Mouse (Mus musculus) embryonic fibroblast, embryonic 13.5 days (primary cell): Measurements from ENCODE around the gene Ssh1. TPM values are rescaled to one million over a fixed set of nuclear protein-coding genes. Genes with fewer than 3 reads are reported as not detected.

Source experiments
- H3K27ac ChIP-seq: 2 replicates; pipeline ENCODE4 v1.5.1; 2012; ENCODE audit warnings: low read length, control low read depth, inconsistent platforms; ENCODE audit not compliant: insufficient read depth
- H3K4me1 ChIP-seq: 2 replicates; pipeline ENCODE4 v1.6.1; 2011; ENCODE audit warnings: low read length; ENCODE audit not compliant: control insufficient read depth, insufficient read depth
- H3K4me3 ChIP-seq: 2 replicates; pipeline ENCODE4 v1.5.1; 2011; ENCODE audit warnings: mild to moderate bottlenecking, control low read depth, low read length; ENCODE audit not compliant: insufficient read depth
- CTCF ChIP-seq: IDR thresholded peaks from 2 replicates; pipeline ENCODE4 v1.5.1; 2011; ENCODE audit warnings: mild to moderate bottlenecking, control low read depth, low read length, moderate library complexity, borderline replicate concordance; ENCODE audit not compliant: insufficient read depth
- POLR2A ChIP-seq: IDR thresholded peaks from 2 replicates; pipeline ENCODE4 v1.6.1; 2011; ENCODE audit warnings: low read depth, mild to moderate bottlenecking, control low read depth, low read length, moderate library complexity
- polyA plus RNA-seq: library from polyadenylated mRNA; stranded (reverse); fragments of >200 nt; gene quantifications from 2 replicates; pipeline ENCODE4 v1.2.4, GENCODE M21; 2011; ENCODE audit warnings: low read depth; ENCODE audit not compliant: missing spikeins, insufficient read length

Ssh1 gene
- polyA plus RNA-seq, 1 experiment, result 22.9 TPM

DNA sequence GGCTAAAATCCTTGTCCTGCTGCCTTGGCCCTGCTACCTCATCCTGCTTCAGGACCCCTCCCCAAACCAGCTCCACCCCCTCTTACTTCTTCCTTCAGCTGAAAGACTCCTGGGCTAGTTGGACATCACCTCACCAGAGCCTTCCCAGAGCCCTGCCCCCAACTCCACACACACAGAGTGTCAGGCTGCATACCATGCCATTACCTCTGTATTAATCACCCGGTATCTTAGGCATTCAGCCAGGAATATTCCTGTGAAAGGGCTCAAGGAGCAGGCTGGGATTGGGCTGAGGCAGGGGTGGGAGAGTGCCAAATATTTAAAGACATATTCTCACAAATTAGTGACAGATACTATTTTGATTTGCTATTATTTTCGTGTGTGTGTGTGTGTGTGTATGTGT, 2.8 kb upstream of the Ssh1 start:
- Histone ChIP-seq H3K4me3 (no peak overlapping the region), H3K4me1 (peaks cover 8% of the 10 kb centered on the region), H3K27ac (no peak overlapping the region)
- TF ChIP-seq POLR2A (no peak), CTCF (no peak)

DNA sequence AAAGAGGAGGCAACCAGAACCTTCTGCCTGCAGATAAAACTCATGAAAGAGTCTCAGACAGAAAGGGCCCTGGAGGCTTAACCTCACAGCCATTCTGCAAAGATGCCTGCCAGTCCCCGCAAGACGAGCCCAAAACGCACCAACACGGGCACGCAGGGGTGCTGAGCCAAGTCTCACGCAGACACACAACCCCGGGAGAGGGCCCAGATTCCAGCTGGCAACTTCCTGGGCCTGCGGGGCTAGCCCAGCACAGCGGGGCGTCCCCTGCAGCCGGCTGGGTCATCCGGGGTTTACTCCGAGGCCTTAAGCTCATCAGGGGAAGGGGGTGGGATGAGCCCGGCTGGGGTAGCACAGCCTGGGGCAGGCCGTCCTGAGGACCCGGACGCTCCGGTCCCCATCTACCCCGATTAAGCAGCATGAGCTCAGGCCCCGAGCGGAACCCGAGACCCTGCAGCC, 635 bp downstream of the Ssh1 start:
- Histone ChIP-seq H3K4me3 (peak overlapping the region; percentile 69), H3K27ac (peak overlapping the region; percentile 97)

DNA sequence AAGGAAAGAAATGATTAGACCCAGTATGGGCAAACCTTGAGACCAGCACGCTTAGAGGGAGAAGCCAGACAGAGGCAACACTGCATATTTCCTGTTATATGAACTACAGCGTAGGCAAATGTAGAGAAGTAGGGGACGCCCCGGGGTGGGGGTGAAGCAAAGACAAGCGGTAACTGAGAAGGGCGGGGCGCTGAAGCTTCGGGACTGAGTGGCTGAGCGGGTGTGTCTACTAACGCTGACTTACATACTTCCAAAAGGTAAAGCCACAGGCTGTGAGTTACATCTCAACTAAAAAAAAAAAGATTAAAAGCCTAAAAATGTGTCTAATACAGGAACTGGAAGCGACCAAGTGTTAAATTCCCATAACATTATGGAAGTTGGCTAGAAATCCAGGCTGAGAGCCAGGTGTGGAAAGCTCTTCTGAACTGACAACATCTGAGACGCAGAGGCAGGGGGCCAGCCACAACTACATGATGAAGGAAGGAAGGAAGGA, 1.3 kb downstream of the Ssh1 start:
- TF ChIP-seq CTCF (no peak), POLR2A (0 out of 2 replicates have a peak, but pooled peaks have one; percentile 8)

More for the DNA sequence above, 635 bp downstream of the Ssh1 start:
- H3K4me1 ChIP-seq, result peaks cover 23% of the 10 kb centered on the region
- no peak for TF ChIP-seq CTCF
- TF ChIP-seq POLR2A, result 0 out of 2 replicates have a peak, but pooled peaks have one; percentile 2

DNA sequence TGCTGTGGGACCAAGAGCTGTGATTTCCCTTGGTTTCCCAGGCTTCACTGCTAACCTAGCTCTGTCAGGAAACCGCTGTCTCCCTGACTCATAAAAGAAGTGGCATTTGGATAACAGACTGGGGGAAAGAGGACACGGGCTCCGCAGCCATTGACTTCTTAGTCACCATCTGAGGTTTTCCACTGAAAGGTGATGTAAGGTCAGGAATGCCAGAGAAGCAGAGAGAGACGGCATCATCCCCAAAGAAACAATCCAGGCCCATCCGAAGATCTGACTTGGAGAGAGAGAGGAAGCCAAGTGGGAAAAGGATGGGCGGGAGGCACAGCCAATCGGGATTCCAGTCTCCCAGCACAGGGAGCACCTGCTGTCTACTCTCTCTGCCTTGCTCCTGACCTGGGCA, 2.6 kb downstream of the Ssh1 start:
- H3K27ac ChIP-seq, result peak overlapping the region; percentile 49; the same call in 1 of the 2 replicates
- TF ChIP-seq POLR2A (no peak), CTCF (no peak)
- H3K4me3 ChIP-seq, result no peak overlapping the region
- H3K4me1 ChIP-seq, result peaks cover 21% of the 10 kb centered on the region

More for the DNA sequence above, 1.3 kb downstream of the Ssh1 start:
- Histone ChIP-seq H3K4me1 (peaks cover 23% of the 10 kb centered on the region), H3K27ac (peak overlapping the region; percentile 97), H3K4me3 (peak overlapping the region; percentile 69)

DNA sequence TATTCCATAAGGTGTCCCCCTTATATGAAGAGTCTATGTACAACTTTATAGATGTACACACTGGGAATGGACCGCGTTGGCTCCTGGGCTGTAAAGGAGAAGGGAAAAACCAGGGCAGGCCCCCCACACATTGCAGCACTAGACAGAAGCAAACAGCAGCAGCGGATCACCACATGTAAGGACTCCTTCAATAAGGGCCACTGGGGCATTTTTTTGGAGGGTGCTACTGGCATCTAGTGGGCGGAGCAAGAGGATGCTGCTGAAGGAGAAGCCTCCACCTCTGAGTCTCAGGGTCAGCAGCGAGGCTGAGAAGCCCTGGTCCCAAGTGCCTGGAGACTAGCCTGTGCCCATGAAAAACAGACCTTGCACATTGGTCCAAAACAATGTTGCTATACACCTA, 3.1 kb downstream of the Ssh1 start:
- Histone ChIP-seq H3K4me1 (peaks cover 25% of the 10 kb centered on the region), H3K27ac (peak overlapping the region; percentile 49; the same call in 1 of the 2 replicates), H3K4me3 (no peak overlapping the region)
- TF ChIP-seq CTCF, result no peak
- no peak for TF ChIP-seq POLR2A

DNA sequence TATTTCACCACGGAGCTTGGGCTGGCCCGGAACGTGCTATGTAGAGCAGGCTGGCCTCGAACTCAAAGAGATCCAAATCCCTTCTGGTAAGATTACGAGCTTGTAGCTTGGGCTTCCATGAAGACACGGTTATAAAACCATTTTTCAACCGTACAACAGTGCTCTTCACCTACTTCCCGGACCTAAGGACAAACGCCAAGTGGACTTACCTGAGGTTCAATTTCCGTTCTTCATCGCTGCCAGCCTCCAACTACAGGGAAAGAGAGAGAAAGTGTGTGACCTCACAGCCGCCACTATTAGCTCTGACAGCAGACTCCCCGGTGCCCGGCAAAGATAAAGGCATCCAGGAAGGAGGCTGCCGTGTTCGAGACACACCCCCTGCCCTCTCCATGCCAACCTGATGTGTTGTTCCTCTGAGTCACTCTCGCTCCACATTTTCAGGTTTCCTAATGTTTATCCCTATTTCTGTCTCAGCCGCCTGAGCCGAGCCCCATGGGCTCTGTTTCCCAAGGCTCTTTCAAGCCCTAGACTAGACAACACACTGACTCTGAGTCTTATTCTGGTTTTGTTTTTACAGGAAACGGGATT, 4.2 kb downstream of the Ssh1 start:
- no peak overlapping the region for H3K27ac ChIP-seq
- no peak overlapping the region for H3K4me3 ChIP-seq
- TF ChIP-seq POLR2A (no peak), CTCF (no peak)
- peaks cover 25% of the 10 kb centered on the region for H3K4me1 ChIP-seq

DNA sequence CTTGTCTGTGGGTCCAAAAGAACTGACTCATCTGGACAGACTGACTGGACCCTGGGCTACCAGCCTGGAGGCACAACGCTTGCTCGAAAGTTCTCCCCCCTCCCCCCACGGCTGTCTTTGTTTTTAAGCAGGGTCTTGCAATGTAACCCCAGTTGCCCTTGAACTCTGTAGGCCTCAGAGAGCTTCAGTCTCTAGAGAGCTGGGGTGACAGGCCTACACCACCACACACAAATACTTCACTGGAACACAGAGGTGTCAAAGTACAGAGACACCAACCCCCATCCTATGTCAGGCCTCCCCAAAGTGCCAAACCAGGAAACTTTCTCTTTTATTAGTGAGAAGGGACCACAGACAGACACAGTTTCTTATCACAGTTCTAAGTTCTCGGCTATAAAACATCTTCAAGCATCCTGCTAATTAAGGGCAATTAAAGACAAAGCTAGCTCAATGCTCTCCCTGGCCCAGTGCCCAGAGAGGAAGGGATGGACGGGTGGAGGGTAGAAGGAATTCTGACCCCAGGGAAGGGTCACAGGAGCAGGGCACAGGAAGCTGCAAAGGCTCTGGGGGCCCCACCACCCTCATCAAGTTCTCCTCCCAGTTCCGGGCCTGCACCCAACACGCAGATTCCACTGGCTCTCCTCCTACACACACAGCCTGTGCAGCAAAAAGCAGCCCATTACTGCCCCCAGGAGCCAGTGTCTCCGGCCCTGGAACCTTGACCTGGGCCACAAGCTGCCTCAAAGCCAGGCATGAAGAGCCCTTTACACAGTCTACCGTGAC, 7.3 kb downstream of the Ssh1 start:
- Histone ChIP-seq H3K4me3 (no peak overlapping the region), H3K4me1 (peaks cover 22% of the 10 kb centered on the region), H3K27ac (peak overlapping the region; percentile 27; the same call in 1 of the 2 replicates)
- TF ChIP-seq POLR2A (no peak), CTCF (no peak)

DNA sequence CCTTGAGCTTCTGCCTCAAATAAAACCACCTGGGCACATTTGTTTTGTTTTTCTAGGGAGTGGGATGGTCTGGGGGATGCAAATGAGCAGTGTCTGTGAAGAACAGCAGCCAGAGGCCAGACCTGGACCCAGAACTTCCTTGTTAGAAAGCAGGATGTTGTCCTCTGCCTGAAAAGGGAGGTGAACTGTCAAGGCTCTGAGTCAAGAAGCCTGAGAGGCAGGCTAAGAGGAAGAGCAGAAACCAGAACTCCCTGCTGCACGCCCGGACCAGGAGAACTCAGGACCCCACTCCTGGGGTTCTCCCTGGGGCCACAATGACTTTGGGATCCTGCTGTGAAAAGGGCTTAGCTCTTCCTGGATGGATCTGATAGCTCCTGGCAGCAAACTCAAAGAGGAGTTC, 8.0 kb downstream of the Ssh1 start:
- peaks cover 15% of the 10 kb centered on the region; the same call in 1 of the 2 replicates for H3K4me1 ChIP-seq
- TF ChIP-seq CTCF (no peak), POLR2A (no peak)
- 0 out of 2 replicates have a peak overlapping the region, but pooled peaks have one; percentile 27 for H3K27ac ChIP-seq
- no peak overlapping the region for H3K4me3 ChIP-seq

DNA sequence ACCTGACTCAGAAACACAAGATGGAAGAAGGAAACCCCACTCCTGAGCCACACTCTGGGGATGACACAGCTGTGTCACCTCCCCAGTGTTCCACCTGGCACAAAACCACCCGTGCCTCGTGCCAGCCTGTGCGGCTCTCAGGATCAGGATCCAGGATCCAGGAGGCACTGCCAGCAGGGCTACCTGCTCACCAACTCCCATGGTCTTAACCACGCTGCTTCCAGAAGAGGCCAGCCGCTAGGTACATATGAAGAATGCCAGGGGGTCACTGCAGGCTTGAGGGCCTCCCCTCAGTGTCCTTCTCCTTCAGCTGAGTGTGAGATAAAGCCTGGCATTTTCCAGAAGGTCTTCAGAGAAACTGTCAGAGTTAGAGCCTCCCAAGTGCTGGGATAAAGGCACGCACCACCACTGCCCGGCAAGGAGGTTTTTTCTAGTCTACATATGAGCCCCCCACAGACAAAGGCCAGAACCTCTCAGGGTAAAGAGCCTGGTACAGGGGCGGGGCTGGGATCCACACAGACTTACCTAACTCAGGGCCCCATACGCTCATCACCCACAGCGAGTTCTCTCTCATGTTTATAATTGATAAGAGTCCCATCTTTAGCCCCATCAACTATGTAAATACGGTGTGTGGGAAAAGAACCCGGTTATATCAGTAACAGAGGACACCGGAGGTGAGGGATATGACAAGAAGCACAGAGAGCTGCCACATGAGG, 9.5 kb downstream of the Ssh1 start:
- no peak for TF ChIP-seq POLR2A
- H3K4me3 ChIP-seq, result no peak overlapping the region
- H3K27ac ChIP-seq, result no peak overlapping the region
- peaks cover 7% of the 10 kb centered on the region; the same call in 1 of the 2 replicates for H3K4me1 ChIP-seq
